Mouse (Mus musculus): ENCODE measurements around the gene Uqcrq.

GRCm38 (mm10) chr11:53428716-53429057, 1.9 kb downstream of the Uqcrq start:
- no peak for TF ChIP-seq CTCF (IDR thresholded peaks at IDR 0.05; ENCODE audit: low read depth)
- no peak for TF ChIP-seq EP300 (IDR thresholded peaks at IDR 0.05; ENCODE audit: low read depth)

Measured in liver, postnatal 0 days (tissue).